Mouse (Mus musculus) erythroblast, embryonic 14.5 days (primary cell): ENCODE measurements around the gene Degs2.

Source experiments
- GATA1 ChIP-seq: IDR thresholded peaks from 2 replicates; pipeline ENCODE4 v1.6.1; 2012; ENCODE audit warnings: low read length, inconsistent platforms, mixed read lengths
- TAL1 ChIP-seq: IDR thresholded peaks from 3 replicates; pipeline ENCODE4 v1.6.1; 2012; ENCODE audit warnings: low read length, inconsistent platforms, mixed read lengths

- no peak for TF ChIP-seq TAL1
- no peak for TF ChIP-seq GATA1
These were observed 43.9 kb upstream of the Degs2 start for GRCm38 (mm10) chr12:108745990-108746389.
